Mouse (Mus musculus) olfactory bulb, adult 2 months (tissue): Measurements from ENCODE around the gene Pdzd2. TPM values are rescaled to one million over a fixed set of nuclear protein-coding genes. Genes with fewer than 3 reads are reported as not detected.
A peak's percentile ranks its signal among the peaks of the same experiment; 100 is the strongest.

ENCODE experiments used
- H3K27ac ChIP-seq: fragments of 200-500 bp; 2 replicates; pipeline ENCODE4 v1.5.1; 2012; ENCODE audit warnings: low read depth, low read length; ENCODE audit not compliant: insufficient read depth
- H3K4me1 ChIP-seq: fragments of 200-500 bp; 2 replicates; pipeline ENCODE4 v1.6.1; 2012; ENCODE audit warnings: low read length; ENCODE audit not compliant: control insufficient read depth, insufficient read depth
- H3K4me3 ChIP-seq: fragments of 200-500 bp; 2 replicates; pipeline ENCODE4 v1.5.1; 2012; ENCODE audit warnings: mild to moderate bottlenecking, low read depth, low read length, moderate library complexity; ENCODE audit not compliant: insufficient read depth
- CTCF ChIP-seq: fragments of 200-500 bp; IDR thresholded peaks from 2 replicates; pipeline ENCODE4 v1.5.1; 2012; ENCODE audit warnings: low read depth, mild to moderate bottlenecking, low read length, moderate library complexity; ENCODE audit not compliant: insufficient read depth
- POLR2A ChIP-seq: fragments of 200-500 bp; IDR thresholded peaks from 2 replicates; pipeline ENCODE4 v1.6.1; 2012; ENCODE audit warnings: mild to moderate bottlenecking, low read depth, low read length, moderate library complexity; ENCODE audit not compliant: insufficient read depth
- WGBS: fragments of 180-500 bp; shearing (Covaris S2); methylation state at CpG from one replicate; pipeline ENCODE4 v1.1.7; 2018; 5-methylcytosine and 5-hydroxymethylcytosine counted together
- polyA plus RNA-seq: library from polyadenylated mRNA; stranded (reverse); fragments of >200 nt; gene quantifications from 2 replicates; pipeline ENCODE4 v1.2.4, GENCODE M21; 2012; ENCODE audit warnings: low replicate concordance; ENCODE audit not compliant: missing spikeins, insufficient read depth, insufficient read length

The Pdzd2 gene
- polyA plus RNA-seq, 1 experiment, result not detected

DNA sequence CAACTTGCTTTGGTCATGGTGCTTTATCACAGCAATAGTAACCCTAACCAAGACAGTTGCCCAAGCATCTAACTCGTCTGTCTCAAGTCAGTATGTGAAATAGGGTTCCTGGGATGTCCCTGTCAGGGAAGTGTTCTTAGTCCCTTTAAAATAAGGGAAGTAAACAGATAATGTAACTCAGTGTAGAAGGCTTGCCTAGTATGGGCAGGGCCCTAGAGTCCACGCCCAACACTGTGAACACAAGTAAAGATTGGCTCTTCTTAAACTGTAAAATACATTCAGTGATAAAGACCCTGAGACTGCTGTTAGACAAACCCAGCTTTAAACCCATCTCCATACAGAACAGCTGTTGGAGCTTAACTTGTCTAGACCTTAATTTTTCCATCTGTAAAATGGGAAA is 57.8 kb downstream of the Pdzd2 start:
- H3K27ac ChIP-seq, result 0 out of 2 replicates have a peak overlapping the region, but pooled peaks have one; percentile 21

DNA sequence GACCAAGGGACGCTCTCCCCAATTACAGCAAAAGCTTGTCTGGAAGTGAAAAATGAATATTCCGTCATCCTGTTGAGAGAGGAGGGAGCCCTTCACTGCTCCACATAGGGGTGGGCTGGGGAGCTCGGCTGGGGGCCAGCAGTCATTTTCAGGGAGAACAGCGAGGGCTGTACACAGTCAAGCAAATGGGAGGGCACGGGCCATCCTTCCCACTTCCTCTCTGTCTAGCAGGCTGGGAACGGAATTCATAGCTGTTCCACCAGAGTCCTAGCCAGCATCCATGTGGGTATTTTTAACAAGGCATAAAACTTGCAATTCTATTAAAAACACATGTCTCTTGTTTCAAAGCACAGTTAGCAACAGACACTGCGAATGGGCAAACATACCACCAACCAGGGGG is 59.0 kb downstream of the Pdzd2 start:
- Histone ChIP-seq H3K4me3 (no peak overlapping the region), H3K27ac (peak overlapping the region; percentile 43; the same call in 1 of the 2 replicates), H3K4me1 (peaks cover 20% of the 10 kb centered on the region)
- WGBS, result 14% methylated on average over 7 of the region's 7 CpGs
- TF ChIP-seq CTCF, result no peak
- no peak for TF ChIP-seq POLR2A

More for the DNA sequence above, 57.8 kb downstream of the Pdzd2 start:
- WGBS, result 81% methylated on average over 2 of the region's 2 CpGs
- Histone ChIP-seq H3K4me1 (peaks cover 19% of the 10 kb centered on the region), H3K4me3 (no peak overlapping the region)
- no peak for TF ChIP-seq POLR2A
- no peak for TF ChIP-seq CTCF

DNA sequence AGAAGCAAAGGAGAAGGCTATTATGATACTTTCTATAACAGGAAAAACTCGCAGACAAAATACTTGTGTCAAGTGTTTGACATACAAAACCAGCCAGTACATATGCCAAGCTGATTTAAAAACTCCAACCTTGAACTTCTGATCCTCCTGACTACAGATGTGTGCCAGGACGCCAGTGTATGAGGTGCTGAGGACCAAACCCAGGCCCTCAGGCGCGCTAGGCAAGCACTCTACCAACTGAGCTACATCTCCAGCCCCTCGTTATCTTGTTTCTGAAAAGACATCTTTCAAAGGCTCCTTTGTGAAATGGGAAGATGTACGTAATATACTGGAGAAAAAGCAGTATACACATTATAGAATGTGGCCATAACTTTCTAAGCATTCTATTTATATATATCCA is 59.7 kb downstream of the Pdzd2 start:
- H3K4me1 ChIP-seq, result peaks cover 23% of the 10 kb centered on the region
- no peak overlapping the region for H3K4me3 ChIP-seq
- no peak overlapping the region for H3K27ac ChIP-seq
- TF ChIP-seq CTCF, result no peak
- no peak for TF ChIP-seq POLR2A
- WGBS, result 89% methylated on average over 6 of the region's 6 CpGs

DNA sequence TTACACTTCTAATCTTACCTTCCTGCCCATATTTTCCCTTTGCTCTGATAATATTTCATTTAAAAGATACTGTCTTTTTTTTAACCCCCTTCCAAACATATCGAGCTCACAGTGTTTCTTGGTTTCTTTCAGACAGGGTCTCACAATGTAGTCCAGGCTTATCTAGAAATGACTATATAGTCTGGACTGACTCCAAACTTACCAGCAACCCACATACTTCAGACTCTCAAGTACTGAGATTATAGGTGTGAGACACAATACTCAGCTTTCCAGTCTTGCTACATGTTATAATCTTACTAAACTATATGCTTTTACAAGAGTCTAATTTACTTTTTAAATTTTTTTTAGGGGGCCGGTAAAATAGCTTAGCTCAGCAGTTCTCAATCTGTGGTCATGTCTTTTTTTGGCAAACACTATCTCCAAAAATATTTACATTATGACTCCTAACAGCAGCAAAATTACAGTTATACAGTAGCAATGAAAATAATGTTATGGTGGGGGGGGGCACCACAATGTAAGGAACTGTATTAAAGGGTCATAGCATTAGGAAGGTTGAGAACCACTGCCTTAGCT is 61.1 kb downstream of the Pdzd2 start:
- WGBS, result 65% methylated on average over 2 of the region's 2 CpGs
- TF ChIP-seq CTCF (no peak), POLR2A (no peak)
- Histone ChIP-seq H3K27ac (no peak overlapping the region), H3K4me1 (peaks cover 31% of the 10 kb centered on the region), H3K4me3 (no peak overlapping the region)

DNA sequence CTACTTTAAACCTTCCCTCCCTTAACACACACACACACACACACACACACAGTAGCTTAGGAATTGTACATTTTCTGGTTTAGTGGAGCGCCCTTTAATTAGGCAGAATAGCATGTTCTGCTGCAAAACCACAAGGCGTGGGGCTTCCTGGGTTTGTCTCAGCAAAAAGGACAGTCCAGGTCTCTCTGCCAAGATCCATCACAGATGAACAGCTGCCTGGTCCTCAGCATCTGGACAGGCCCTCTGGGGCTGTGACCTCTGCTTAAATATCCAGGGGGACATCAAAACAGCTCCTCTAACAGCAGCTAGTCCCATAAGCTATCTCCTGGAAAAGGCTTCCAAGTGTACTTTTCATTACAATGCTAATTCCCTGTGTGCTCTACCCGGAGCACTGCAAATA is 64.4 kb downstream of the Pdzd2 start:
- Histone ChIP-seq H3K27ac (no peak overlapping the region), H3K4me1 (peaks cover 22% of the 10 kb centered on the region), H3K4me3 (no peak overlapping the region)
- TF ChIP-seq CTCF (no peak), POLR2A (no peak)
- WGBS, result 48% methylated on average over 3 of the region's 3 CpGs

DNA sequence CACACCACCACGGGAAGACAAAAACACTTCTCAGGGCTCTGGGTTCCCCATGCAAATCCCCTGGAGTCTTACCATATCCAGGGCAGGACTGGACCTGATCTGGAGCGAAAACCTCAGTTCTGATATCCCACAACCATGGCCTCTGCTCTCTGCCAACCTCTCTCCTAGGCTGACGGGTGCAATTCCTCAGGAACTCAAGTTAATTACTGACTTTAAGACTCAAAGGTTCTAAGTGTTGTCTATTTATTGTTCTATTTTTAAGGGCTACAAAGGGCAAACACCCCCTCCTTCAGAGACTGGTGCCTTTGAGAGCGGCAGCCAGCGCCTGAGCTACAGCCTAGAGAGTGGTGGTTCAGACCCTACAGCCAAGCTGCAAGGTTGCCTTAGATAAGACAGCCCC is 65.7 kb downstream of the Pdzd2 start:
- Histone ChIP-seq H3K4me3 (no peak overlapping the region), H3K27ac (peak overlapping the region; percentile 78; the same call in 1 of the 2 replicates), H3K4me1 (peaks cover 21% of the 10 kb centered on the region)
- no peak for TF ChIP-seq CTCF
- WGBS, result 48% methylated on average over 5 of the region's 5 CpGs

DNA sequence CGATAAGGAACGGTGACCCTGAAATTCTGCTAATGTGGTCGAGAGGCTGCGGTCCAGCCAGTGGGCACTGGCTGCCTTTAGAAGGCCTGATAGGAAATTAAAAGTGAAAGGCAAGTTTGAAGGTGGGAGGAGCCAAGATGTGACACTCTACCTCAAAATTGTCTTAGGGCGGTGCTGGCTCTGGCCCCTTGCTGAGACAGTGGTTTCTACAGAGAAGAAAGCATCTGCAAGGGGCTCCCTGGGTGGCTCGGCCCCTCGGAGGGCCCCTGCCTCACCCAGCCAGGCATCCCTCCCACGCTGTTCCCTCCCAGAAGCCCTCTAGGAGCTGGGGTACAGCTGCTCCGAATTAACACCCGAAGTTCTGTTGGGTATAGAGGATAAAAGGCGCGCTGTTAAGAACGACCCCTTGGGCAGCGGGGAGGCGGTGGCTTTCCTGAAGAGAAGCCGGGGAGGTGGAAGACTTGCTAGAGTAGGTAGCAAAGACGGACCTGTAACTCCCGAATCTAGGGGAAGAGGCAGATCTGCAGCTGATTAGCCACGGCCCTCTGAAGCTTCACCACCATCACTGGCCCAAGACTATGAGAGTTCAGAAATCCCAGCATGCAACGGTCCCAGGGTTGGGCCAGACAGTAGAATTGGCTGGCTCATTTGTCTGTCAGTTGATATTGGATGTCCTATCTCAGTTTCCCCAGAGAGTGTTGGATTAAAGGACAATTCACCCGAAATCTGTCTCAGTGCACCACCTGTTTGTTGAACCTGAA is 71.8 kb downstream of the Pdzd2 start:
- Histone ChIP-seq H3K4me1 (peaks cover 7% of the 10 kb centered on the region), H3K27ac (no peak overlapping the region), H3K4me3 (no peak overlapping the region)
- TF ChIP-seq CTCF (no peak), POLR2A (no peak)
- WGBS, result 69% methylated on average over 21 of the region's 21 CpGs

DNA sequence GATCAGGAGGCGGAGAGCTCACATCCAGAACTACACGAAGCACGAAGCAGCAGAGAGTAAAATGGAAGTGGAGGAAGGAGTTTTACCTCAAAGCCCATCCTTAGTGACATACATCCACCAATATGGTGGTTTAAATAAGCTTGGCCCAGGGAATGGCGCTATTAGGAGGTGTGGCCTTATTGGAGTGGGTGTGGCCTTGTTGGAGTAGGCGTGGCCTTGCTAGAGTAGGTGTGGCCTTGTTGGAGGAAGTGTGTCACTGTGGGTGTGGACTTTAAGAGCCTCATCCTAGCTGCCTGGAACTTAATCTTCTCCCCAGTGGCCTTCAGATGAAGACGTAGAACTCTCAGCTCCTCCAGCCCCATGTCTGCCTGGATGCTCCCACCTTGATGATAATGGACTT is 73.8 kb downstream of the Pdzd2 start:
- H3K27ac ChIP-seq, result no peak overlapping the region
- 79% methylated on average over 6 of the region's 6 CpGs for WGBS
- H3K4me3 ChIP-seq, result no peak overlapping the region
- no peak for TF ChIP-seq CTCF
- no peak for TF ChIP-seq POLR2A
- H3K4me1 ChIP-seq, result peaks cover 10% of the 10 kb centered on the region

DNA sequence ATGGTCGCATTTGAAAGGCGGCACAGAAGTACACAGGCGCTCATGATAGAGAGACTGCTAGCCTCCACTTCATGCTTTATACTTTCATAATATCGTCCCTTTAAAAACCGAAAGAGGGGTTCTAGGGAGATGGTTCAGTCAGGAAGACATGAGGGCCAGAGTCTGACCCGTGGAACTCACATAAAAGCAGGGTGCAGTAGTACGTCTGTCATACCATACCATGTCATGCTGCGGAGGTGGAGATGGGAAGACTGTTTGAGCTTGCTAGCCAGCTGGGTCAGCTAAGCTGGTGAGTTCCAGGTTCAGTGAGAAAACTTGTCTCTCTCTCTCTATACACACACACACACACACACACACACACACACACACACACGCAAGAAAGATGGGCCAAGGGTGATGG is 76.4 kb downstream of the Pdzd2 start:
- no peak overlapping the region for H3K4me3 ChIP-seq
- WGBS, result 93% methylated on average over 9 of the region's 9 CpGs
- no peak overlapping the region for H3K27ac ChIP-seq
- peaks cover 12% of the 10 kb centered on the region for H3K4me1 ChIP-seq
- TF ChIP-seq CTCF (no peak), POLR2A (no peak)
